Comparison of ENCODE assay signal across 10 mouse cellular contexts in genomic region chr14:27123543-27123942, GRCm38 (mm10). TPM values are rescaled to one million over a fixed set of nuclear protein-coding genes. Genes with fewer than 3 reads are reported as not detected.
A peak's percentile ranks its signal among the peaks of the same experiment; 100 is the strongest.
DNase-seq lines count a peak whose midpoint lies in the region; ATAC-seq and TF ChIP-seq lines count a peak whose summit lies in the region.
"Had no signal": no experiment of that assay in that cellular context is flagged by ENCODE, and none has a peak within 500 bp of the region (broad histone marks: within the 10 kb centered on the region; RNA-seq: fewer than 3 reads in every experiment).

No protein-coding gene starts in this region.

- H3K36me3 ChIP-seq in kidney, postnatal 0 days (ENCODE audit: insufficient read depth, low read length) = no peaks in the 10 kb centered on the region
- no peaks in the 10 kb centered on the region; the same call in 1 of the 2 replicates for H3K36me3 ChIP-seq in heart, adult 2 months (ENCODE audit: control insufficient read depth, insufficient read depth, low read length)
- H3K36me3 ChIP-seq: midbrain, embryonic 12.5 days had no signal

- 0 out of 2 replicates have a peak, but pooled peaks cover 2% of the 10 kb centered on the region for H3K4me1 ChIP-seq in kidney, postnatal 0 days (replicated peaks; ENCODE audit: insufficient read depth, low read length)
- H3K4me1 ChIP-seq in heart, adult 2 months (ENCODE audit: control insufficient read depth, insufficient read depth, low read length) = peaks cover 2% of the 10 kb centered on the region; the same call in 1 of the 2 replicates
- H3K4me1 ChIP-seq: midbrain, embryonic 12.5 days had no signal

- TF ChIP-seq EP300 in heart, adult 2 months (IDR thresholded peaks at IDR 0.05; ENCODE audit: insufficient read depth, low read depth, low read length) = peak; percentile 51; the same call in 1 of the 2 replicates

- WGBS in kidney, postnatal 0 days = 28% methylated on average over 8 of the region's 8 CpGs
- WGBS in heart, adult 2 months = 10% methylated on average over 8 of the region's 8 CpGs

- H3K9me3 ChIP-seq in kidney, postnatal 0 days (replicated peaks; ENCODE audit: low read length) = no peaks in the 10 kb centered on the region
- H3K9me3 ChIP-seq: midbrain, embryonic 12.5 days had no signal

- intact Hi-C loops in heart, adult 2 months (cut with DNase I) = no loop called here

- H3K9ac ChIP-seq in kidney, postnatal 0 days (ENCODE audit: low read depth, low read length) = no peak overlapping the region
- no peak overlapping the region for H3K9ac ChIP-seq in heart, adult 2 months (ENCODE audit: low read depth, low read length)
- H3K9ac ChIP-seq: midbrain, embryonic 12.5 days had no signal

- H3K27me3 ChIP-seq in kidney, postnatal 0 days (ENCODE audit: insufficient read depth, low read length) = no peaks in the 10 kb centered on the region
- H3K27me3 ChIP-seq in heart, adult 2 months (ENCODE audit: control insufficient read depth, insufficient read depth, low read length) = no peaks in the 10 kb centered on the region

- TF ChIP-seq CTCF in kidney, postnatal 0 days (IDR thresholded peaks at IDR 0.05; ENCODE audit: low read depth) = no peak
- no peak for TF ChIP-seq CTCF in heart, adult 2 months (IDR thresholded peaks at IDR 0.05)

- H3K4me3 ChIP-seq in kidney, postnatal 0 days (replicated peaks; ENCODE audit: low read depth, low read length) = no peak overlapping the region
- no peak overlapping the region for H3K4me3 ChIP-seq in heart, adult 2 months
- H3K4me3 ChIP-seq: midbrain, embryonic 12.5 days had no signal

- DNase-seq in kidney, postnatal 0 days (ENCODE audit: low spot score) = peak; percentile 27
- no peak for DNase-seq in kidney, postnatal 25 days
- DNase-seq in Muller cell, postnatal 12 days (ENCODE audit: inconsistent ontology term) = peak; percentile 51
- peak; percentile 52 to 69 for DNase-seq in heart, adult 2 months
- DNase-seq in lung, postnatal 25 days (ENCODE audit: low spot score) = peak; percentile 29
- no peak for DNase-seq in cerebellum, postnatal 14 days
- no peak for DNase-seq in cerebellum, postnatal 10 days
- DNase-seq in thymus, adult 18-20 months = no peak
- DNase-seq: cerebellum, adult 9-10 months had no signal

- TF ChIP-seq POLR2A in heart, adult 2 months (IDR thresholded peaks at IDR 0.05; ENCODE audit: insufficient read depth, low read depth, low read length) = no peak

- no peak overlapping the region for H3K27ac ChIP-seq in kidney, postnatal 0 days
- H3K27ac ChIP-seq in heart, adult 2 months = peak overlapping the region; percentile 23; the same call in 1 of the 2 replicates
- H3K27ac ChIP-seq: midbrain, embryonic 12.5 days had no signal

- ATAC-seq in kidney, postnatal 0 days (replicated peaks; ENCODE audit: low FRiP score, low read depth) = peak; percentile 17; the same call in 1 of the 2 replicates

- H3K79me2 ChIP-seq in heart, adult 2 months (replicated peaks; ENCODE audit: control insufficient read depth, insufficient read depth, low read length) = no peaks in the 10 kb centered on the region

- no peak overlapping the region for H3K4me2 ChIP-seq in kidney, postnatal 0 days (ENCODE audit: low read length)
- H3K4me2 ChIP-seq: midbrain, embryonic 12.5 days had no signal

RNA-seq across cellular contexts. Expression of gene Arhgef3, which starts 8.8 kb away (rescaled TPM):
- polyA plus RNA-seq in kidney, postnatal 0 days (2015; fragmentation: Nextera tagmentation; extraction: Ambion mirVana) = 20.0 and 20.4 TPM in 2 replicates
- total RNA-seq in heart, adult 2 months (2021) = 10 to 100 TPM; 23.0 to 27.8 TPM
- 11.1 and 21.3 TPM in 2 replicates for polyA plus RNA-seq in heart, adult 2 months (2012; rRNA removed)

Comparison
In these comparisons a context has a peak if more than half of its experiments do, and no peak if none do; other contexts are left out.
1. DNase-seq: peak in kidney, postnatal 0 days (single experiment), Muller cell, postnatal 12 days (single experiment), heart, adult 2 months (2 of 2) and lung, postnatal 25 days (single experiment); none in kidney, postnatal 25 days (0 of 2), cerebellum, postnatal 14 days (0 of 2), cerebellum, postnatal 10 days (0 of 2) and thymus, adult 18-20 months (0 of 2).